Mouse (Mus musculus) 3134 (cell line): ENCODE data around the gene AA986860.

ENCODE experiments used
- DNase-seq: peaks from one replicate; pipeline ENCODE4 v3.0.0-alpha.2; 2011; ENCODE audit warnings: low spot score; ENCODE audit not compliant: insufficient read length; ENCODE audit errors: extremely low read depth

The AA986860 gene

GRCm38 (mm10) chr1:130734452-130734851 is 2.7 kb downstream of the AA986860 start:
- DNase-seq: peak; percentile 73

- no peak for DNase-seq
These were observed 3.1 kb downstream of the AA986860 start for GRCm38 (mm10) chr1:130734852-130735251.

- DNase-seq: no peak
These were observed 5.7 kb downstream of the AA986860 start for GRCm38 (mm10) chr1:130737411-130737881.

GRCm38 (mm10) chr1:130737916-130738315 is 6.1 kb downstream of the AA986860 start:
- DNase-seq: no peak

- no peak for DNase-seq
These were observed 6.9 kb downstream of the AA986860 start for GRCm38 (mm10) chr1:130738551-130739106.

- DNase-seq: no peak
These were observed 7.9 kb downstream of the AA986860 start for GRCm38 (mm10) chr1:130739636-130740035.

GRCm38 (mm10) chr1:130740227-130740648 is 8.5 kb downstream of the AA986860 start:
- DNase-seq: peak; percentile 15

- peak; percentile 81 for DNase-seq
These were observed 9.3 kb downstream of the AA986860 start for GRCm38 (mm10) chr1:130740781-130741720.

GRCm38 (mm10) chr1:130742201-130742600 is 10.4 kb downstream of the AA986860 start:
- DNase-seq: no peak

- no peak for DNase-seq
These were observed 12.0 kb downstream of the AA986860 start for GRCm38 (mm10) chr1:130743775-130744174.

- no peak for DNase-seq
These were observed 12.4 kb downstream of the AA986860 start for GRCm38 (mm10) chr1:130744217-130744616.

- DNase-seq: no peak
These were observed 13.2 kb downstream of the AA986860 start for GRCm38 (mm10) chr1:130744961-130745360.

GRCm38 (mm10) chr1:130745591-130745990 is 13.8 kb downstream of the AA986860 start:
- DNase-seq: no peak

- no peak for DNase-seq
These were observed 15.0 kb downstream of the AA986860 start for GRCm38 (mm10) chr1:130746819-130747218.

GRCm38 (mm10) chr1:130759689-130760088 is 27.9 kb downstream of the AA986860 start:
- no peak for DNase-seq

- no peak for DNase-seq
These were observed 29.8 kb downstream of the AA986860 start for GRCm38 (mm10) chr1:130761597-130761996.

GRCm38 (mm10) chr1:130762045-130762760 is 30.4 kb downstream of the AA986860 start:
- DNase-seq: no peak

GRCm38 (mm10) chr1:130764027-130764461 is 32.3 kb downstream of the AA986860 start:
- no peak for DNase-seq

- peak; percentile 22 for DNase-seq
These were observed 35.3 kb downstream of the AA986860 start for GRCm38 (mm10) chr1:130767066-130767465.

GRCm38 (mm10) chr1:130769925-130770324 is 38.1 kb downstream of the AA986860 start:
- no peak for DNase-seq

- DNase-seq: peak; percentile 9
These were observed 38.7 kb downstream of the AA986860 start for GRCm38 (mm10) chr1:130770487-130770886.
